Mouse (Mus musculus) kidney, adult 9 months (tissue): ENCODE measurements around the gene Epgn.

Experiments
- DNase-seq: peaks from one replicate; pipeline ENCODE4 v3.0.0; 2022

Epgn gene

DNA sequence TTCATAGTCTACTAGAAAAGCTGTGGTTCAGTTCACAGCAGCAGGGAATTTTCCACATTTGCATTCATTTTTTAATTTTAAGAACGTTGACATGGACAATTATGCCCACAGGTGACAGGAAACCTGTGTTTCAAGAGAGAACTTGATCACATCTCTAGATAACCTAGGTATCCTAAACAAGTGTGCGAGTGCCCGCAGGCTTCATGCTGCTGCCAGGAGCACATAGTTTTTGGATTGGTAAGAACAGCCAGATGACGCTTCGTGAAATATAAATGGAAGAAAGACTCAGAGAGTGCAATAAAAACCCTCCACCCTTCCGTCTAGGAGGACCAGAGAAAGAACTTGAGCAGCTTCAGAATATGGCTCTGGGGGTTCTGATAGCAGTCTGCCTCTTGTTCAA is at the start of gene Epgn:
Gene Epgn (plus strand): TSS at position 301 of the 400 bp plus-strand sequence.
- DNase-seq, result no peak

- DNase-seq, result no peak
Measured at GRCm38 (mm10) chr5:90980297-90980696, 47.0 kb upstream of the Epgn start.

DNA sequence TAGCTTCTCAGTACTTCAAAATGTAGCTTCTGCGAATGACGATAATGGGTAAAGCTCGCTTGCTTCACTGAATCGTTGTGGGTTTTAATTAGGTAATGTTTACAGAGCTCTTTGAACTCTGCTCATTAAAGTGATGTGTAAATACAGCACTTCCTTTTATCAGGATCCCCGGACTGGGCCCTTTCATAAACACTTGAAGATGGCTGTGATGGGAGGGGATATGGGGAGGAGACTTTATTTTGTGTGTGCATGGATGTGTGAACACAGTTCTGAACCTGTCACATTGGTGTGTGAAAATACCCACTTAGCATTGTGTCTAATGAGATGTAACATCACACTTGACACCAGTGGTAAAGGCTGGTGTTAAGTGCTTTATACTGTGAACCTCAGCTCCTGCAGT is 39.7 kb upstream of the Epgn start:
- DNase-seq, result no peak

- DNase-seq, result no peak
Measured at GRCm38 (mm10) chr5:90988149-90988548, 39.1 kb upstream of the Epgn start.

GRCm38 (mm10) chr5:90988592-90988991 is 38.7 kb upstream of the Epgn start:
- DNase-seq, result no peak

- no peak for DNase-seq
Measured at GRCm38 (mm10) chr5:90999942-91000341, 27.3 kb upstream of the Epgn start.

DNA sequence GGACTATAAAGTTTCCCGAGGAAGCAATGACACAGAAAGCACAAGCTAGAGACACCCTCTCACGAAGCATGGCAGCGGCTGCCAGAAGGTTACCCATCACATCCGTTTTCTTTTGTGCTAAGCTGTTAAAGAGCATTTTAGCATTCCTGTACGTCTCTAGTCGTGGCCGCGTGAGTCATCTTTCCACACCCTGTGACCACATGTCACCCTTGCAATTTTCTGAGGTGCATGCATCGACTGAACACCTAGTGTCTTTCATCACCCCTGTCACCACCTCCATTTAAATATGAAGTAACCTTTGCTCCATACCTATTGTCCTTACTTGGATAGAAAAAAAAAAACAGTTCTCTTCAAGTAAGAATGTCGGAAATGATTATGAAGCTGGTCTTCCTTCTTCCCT is 12.0 kb upstream of the Epgn start:
- DNase-seq, result no peak

- DNase-seq, result no peak
Measured at GRCm38 (mm10) chr5:91023114-91023513, 4.2 kb upstream of the Epgn start.

DNA sequence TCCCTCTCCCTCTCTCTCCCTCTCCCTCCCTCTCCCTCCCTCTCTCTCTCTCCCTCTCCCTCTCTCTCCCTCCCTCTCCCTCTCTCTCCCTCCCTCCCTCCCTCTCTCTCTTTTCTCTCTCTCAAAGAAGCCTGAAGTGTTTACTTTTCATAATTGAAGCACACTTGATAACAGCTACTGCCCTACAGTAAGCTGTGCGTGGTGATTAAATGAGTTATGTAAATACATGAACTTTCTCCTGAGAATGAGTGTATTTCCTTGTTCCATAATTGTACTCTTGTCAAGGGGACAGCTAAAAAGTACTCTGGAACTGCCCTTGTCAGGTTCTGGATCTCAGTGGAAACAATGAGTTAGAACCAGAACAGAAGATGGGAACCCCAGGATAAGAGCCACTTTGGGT is 576 bp downstream of the Epgn start:
- DNase-seq, result no peak

DNA sequence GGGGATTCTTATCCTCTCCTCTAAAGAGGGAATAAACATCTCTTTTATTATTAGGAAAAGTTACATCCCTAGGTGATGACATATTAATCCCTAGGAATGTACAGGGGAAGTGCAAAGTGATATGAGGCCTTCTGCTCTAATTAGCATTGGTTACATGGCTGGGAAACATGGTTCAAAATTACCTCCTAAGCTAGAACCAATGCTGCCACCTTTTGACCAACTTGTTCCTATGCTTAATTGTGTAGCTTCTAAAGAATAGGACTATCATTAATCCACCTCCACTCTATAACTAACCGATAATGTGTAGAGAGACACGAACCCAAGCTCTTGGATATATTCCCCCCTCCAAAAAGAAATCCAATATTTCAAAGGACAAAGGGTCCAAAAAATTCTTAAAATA is 3.4 kb downstream of the Epgn start:
- DNase-seq, result peak; percentile 3

GRCm38 (mm10) chr5:91035341-91035740 is 8.1 kb downstream of the Epgn start:
- no peak for DNase-seq

DNA sequence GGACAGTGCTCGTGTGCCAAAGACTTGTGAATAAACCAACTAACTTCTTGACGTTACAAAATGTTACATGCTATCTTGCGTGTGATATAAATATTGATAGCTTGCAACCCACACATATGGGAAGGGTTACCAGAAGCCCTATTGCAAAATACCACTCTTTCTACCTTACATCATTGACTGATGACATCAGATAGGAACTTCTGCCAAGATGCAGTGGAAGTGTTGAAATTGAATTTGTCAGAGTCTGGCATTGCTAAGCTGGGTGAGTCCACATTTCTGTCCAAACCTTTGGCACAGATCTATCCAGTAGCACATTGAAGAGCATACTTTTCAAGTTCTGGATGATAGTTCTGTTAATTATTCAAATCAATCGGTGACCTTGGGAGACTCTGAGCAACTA is 9.4 kb downstream of the Epgn start:
- peak; percentile 4 for DNase-seq

DNA sequence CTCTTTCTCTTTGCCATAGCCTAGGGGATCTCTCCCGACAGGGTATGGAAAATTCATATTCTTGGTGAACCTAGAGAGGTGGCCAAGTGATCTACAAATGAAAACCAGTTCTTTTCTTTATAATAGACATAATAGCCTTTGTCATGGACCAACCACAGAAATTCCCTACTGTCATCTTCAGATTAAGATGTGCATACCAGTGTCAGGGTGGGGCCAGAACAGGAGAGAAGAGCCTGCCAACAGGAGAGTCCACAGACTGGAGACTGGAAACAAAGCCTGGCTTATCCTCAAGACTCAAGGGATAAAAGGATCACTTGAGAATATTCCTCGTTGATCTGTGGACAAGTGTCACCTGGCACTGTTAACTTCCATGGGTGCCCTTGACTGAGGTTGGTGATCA is 10.5 kb downstream of the Epgn start:
- DNase-seq, result no peak

GRCm38 (mm10) chr5:91038547-91038946 is 11.3 kb downstream of the Epgn start:
- peak; percentile 29 for DNase-seq

DNA sequence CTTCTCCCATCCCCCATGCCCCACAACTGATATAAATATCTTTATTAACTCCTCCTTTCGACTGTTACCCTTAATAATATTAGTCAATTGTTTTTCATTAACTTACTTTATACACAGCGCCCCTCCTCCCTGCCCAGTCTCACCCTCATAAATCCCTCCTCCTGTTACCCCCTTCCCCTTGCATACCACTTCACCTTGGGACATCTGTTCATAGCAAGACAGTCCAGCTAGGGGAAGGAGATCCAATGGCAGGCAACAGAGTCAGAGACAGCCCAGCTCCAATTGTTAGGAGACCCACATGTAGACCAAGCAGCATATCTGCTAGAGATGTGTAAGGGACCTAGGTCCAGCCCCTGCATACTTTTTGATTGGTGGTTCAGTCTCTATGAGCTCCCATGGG is 11.7 kb downstream of the Epgn start:
- no peak for DNase-seq

DNA sequence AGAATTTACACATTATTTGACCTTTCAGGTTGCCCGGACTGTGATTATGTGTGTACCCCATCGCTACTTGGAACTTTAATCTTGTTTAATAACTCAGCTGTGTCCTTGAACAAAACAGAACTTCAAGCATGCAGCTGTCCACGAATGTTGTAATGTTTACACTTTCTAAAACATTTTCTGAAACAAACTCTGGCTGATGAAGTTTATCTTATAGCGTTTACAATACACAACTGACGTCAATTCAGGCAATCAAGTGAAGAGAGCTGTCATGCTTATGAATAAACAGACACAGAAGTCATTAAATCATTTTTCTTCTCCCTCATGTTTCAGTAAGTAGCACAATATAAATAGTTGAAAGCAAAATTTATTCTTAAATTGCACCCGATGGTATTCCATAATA is 20.7 kb downstream of the Epgn start:
- DNase-seq, result no peak

GRCm38 (mm10) chr5:91048397-91048796 is 21.1 kb downstream of the Epgn start:
- no peak for DNase-seq

DNA sequence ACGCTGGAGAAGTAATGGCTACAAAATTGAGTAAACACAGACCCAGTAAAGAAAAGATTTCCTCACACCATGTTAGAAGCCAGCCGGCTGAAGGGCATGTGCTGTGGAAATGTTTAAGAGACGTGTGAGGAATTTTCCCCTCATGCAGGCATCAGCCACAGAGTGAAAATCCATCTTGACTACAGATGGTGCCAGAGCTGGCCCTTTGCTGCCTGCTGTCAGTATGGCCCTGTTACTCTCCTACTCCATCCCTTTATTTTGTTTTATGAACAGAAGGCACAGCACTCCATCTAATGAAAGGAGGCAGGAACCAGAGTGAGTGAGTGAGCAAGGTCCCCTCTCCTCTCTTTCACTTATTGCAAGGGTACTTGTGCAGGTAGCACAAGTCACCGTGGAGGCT is 45.1 kb downstream of the Epgn start:
- no peak for DNase-seq

- DNase-seq, result no peak
Measured at GRCm38 (mm10) chr5:91073626-91074025, 46.4 kb downstream of the Epgn start.

DNA sequence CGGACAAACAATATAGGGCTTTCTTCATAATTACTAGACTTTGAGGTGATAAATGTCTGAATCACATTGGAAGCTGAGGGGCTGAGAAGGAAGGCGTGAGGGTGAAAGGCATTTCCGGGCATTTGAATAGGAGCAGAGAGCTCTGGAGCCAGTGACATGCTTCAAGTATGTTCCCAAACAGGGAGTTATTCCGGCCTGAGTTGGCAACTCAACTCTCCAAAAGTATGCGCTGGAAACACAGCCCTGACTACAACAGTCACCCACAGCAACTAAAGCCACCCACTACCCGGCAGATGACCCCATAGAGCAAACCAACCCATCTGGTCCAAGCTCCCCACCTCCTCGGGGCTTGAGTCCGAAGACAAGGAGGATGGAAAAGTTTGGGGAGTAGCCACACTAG is 46.8 kb downstream of the Epgn start:
- no peak for DNase-seq

DNA sequence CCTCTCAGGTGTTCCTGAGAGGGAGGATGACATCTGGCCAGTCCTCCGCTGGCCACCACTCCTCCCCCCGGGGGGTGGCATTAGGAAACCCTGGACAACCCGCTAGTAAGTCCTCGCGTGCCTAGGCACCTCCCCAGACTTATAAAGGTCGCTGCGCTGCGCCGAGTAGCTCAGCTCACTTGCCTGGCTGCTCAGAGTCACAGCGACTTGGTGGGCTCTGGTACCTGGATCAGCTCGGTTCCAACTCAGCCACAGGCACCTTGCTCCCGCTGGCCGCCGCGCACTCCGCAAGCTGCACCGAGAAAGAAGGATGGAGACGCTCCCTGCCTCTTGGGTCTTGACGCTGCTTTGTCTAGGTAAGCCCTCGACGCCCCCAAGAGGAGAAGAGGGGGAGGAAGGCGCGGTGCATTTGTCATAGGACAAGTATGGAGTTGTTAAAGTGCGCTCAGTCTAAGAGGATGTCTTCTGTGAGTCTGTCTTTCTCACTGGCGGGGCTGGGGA is 47.2 kb downstream of the Epgn start, which contains the start of gene Ereg:
Gene Ereg (plus strand): TSS at position 173 of the 501 bp plus-strand sequence.
- no peak for DNase-seq

DNA sequence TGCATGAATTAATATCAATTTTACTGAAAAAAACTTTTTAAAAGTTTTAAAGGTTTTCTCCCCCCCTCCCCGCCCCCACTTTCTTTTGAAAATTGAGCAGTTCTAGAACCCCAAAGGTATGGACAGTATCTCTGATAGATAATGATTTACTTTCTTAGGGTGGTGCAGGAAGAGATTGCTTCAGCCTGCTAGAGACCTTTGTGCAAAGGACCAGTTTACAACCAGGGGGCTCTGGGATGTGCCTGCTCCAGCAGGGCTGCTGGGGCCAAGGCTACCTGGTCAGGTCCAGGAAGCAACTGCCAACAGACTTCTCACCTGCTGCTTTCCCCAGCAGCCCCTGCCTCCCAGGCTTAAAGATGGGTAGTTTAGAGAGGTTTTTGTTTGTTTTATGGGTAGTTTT is 47.8 kb downstream of the Epgn start:
- no peak for DNase-seq

DNA sequence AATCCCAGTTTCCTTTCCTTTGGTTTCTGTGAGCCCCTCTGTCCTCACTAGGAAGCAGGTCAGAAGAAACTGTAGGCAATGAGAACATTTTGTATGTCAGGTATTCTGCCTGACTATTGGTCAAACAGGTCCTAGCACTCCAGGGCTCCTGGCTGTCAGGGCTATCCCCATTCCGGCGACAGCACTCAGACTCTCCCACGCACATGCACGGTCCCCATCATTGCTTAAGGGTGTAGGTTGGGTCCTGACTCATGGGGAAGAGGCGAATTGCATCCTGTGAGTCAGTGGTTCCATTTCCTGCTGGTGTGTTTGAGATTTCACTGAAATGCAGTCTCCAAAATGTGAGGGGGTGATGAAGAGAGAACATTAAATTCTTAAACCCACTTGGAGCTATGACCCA is 55.8 kb downstream of the Epgn start:
- no peak for DNase-seq
